Mouse (Mus musculus) liver, postnatal 0 days (tissue): Measurements from ENCODE around the gene Ctcf.

ENCODE experiments used
- CTCF ChIP-seq: sonication (generic); IDR thresholded peaks from 2 replicates; pipeline ENCODE4 v1.5.1; 2016; ENCODE audit warnings: antibody characterized with exemption, low read depth
- EP300 ChIP-seq: IDR thresholded peaks from 2 replicates; pipeline ENCODE4 v1.6.1; 2016; ENCODE audit warnings: antibody characterized with exemption, low read depth, mild to moderate bottlenecking

DNA sequence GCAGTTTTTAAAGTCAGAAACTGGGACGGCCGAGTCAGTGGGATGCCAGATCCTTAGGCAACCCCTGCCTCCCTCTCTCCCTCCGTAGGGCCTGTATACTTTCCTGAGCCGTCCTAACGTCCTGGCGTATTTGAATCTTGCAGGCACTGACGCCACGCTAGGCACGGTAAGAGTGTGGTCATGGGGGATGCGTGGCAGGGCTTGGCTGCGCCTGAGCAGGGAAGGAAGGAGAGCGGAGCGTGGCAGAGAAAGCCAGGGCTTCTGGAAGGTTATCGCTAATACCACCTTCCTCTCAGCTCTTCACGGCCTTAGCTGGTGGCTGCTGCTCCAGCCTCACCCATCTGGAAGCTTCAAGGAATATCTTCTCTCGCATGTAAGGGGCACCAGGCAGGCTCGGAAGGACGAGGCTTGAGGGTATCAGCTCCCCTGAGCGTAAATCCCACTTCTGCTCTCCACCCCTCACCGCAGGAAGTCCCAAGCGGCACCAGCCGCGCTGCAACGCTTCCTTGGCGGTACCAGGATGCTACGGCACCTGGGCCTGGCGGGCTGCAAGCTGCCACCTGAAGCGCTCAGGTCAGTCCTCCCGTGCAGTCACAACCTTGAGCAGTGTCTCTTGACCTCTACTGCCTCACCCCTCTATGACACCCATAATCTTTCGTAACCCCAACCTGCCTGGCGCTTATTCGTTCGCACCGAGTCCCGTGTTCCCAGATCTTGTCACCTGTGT, 53.1 kb downstream of the Ctcf start:
- TF ChIP-seq EP300: no peak
- no peak for TF ChIP-seq CTCF
